Mouse (Mus musculus) forebrain, embryonic 13.5 days (tissue): Measurements from ENCODE around the gene Ranbp3l. TPM values are rescaled to one million over a fixed set of nuclear protein-coding genes. Genes with fewer than 3 reads are reported as not detected.
A peak's percentile ranks its signal among the peaks of the same experiment; 100 is the strongest.

Experiments
- ATAC-seq: fragments of 200-750 bp; cut with Nextera tagmentation; 2 replicates; pipeline ENCODE4 v1.8.0; 2017
- H3K27ac ChIP-seq: fragments of 300-500 bp; sonication (generic); 2 replicates; pipeline ENCODE4 v1.5.1; 2015; ENCODE audit warnings: inconsistent platforms, mild to moderate bottlenecking, moderate library complexity
- H3K27me3 ChIP-seq: fragments of 300-500 bp; sonication (generic); 2 replicates; pipeline ENCODE4 v1.6.1; 2015; ENCODE audit warnings: mild to moderate bottlenecking, inconsistent platforms
- H3K36me3 ChIP-seq: fragments of 300-500 bp; sonication (generic); 2 replicates; pipeline ENCODE4 v1.6.1; 2015; ENCODE audit warnings: mild to moderate bottlenecking, inconsistent platforms; ENCODE audit not compliant: poor library complexity, severe bottlenecking
- H3K4me1 ChIP-seq: fragments of 300-500 bp; sonication (generic); 2 replicates; pipeline ENCODE4 v1.6.1; 2015; ENCODE audit warnings: inconsistent platforms
- H3K4me2 ChIP-seq: fragments of 300-500 bp; sonication (generic); 2 replicates; pipeline ENCODE4 v1.6.1; 2015; ENCODE audit warnings: inconsistent platforms, mild to moderate bottlenecking, moderate library complexity
- H3K4me3 ChIP-seq: fragments of 300-500 bp; sonication (generic); 2 replicates; pipeline ENCODE4 v1.5.1; 2015; ENCODE audit warnings: mild to moderate bottlenecking, inconsistent platforms
- H3K9ac ChIP-seq: fragments of 300-500 bp; sonication (generic); 2 replicates; pipeline ENCODE4 v1.6.1; 2015; ENCODE audit warnings: mild to moderate bottlenecking, inconsistent platforms
- H3K9me3 ChIP-seq: fragments of 300-500 bp; sonication (generic); replicated peaks from 2 replicates; pipeline ENCODE4 v1.6.1; 2016; ENCODE audit warnings: inconsistent platforms
- WGBS: fragments of 180-500 bp; shearing (Covaris S2); methylation state at CpG from one replicate; pipeline ENCODE4 v1.1.7; 2015; 5-methylcytosine and 5-hydroxymethylcytosine counted together
- polyA plus RNA-seq: library from polyadenylated mRNA; unstranded; fragments of >200 nt; fragmentation: Nextera tagmentation; extraction: Ambion mirVana; gene quantifications from 2 replicates; pipeline ENCODE4 v1.2.1, GENCODE M21; 2015

Ranbp3l gene
- polyA plus RNA-seq, 1 experiment from 2014 or later: 4.5 TPM

DNA sequence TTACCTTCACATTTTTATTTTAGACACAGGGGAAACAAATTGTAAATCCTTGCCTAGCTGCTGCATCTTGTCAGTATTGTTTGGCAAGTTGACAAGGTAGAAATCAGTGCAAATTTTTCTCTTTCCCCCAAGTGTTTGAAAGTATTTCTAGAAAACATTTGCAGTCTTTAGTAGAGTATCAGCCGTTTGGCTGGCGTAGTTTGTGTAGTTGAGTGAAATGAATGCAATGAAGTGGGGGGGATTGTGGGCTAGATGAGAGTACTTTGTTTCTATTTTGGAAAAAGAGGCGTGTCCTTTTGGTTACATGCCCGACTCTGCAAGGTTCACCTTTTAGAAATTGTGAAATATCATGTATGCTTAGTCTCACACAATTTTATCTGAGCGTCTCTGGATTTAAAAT is 104.9 kb downstream of the Ranbp3l start:
- ATAC-seq: no peak
- WGBS: 41% methylated on average over 5 of the region's 5 CpGs
- H3K9me3 ChIP-seq: no peaks in the 10 kb centered on the region
- peak overlapping the region; percentile 88; the same call in 1 of the 2 replicates for H3K9ac ChIP-seq
- H3K4me3 ChIP-seq: peak overlapping the region; percentile 90
- peaks cover 44% of the 10 kb centered on the region for H3K4me1 ChIP-seq
- H3K27me3 ChIP-seq: no peaks in the 10 kb centered on the region
- peak overlapping the region; percentile 79 for H3K4me2 ChIP-seq
- H3K27ac ChIP-seq: no peak overlapping the region
- H3K36me3 ChIP-seq: no peaks in the 10 kb centered on the region

DNA sequence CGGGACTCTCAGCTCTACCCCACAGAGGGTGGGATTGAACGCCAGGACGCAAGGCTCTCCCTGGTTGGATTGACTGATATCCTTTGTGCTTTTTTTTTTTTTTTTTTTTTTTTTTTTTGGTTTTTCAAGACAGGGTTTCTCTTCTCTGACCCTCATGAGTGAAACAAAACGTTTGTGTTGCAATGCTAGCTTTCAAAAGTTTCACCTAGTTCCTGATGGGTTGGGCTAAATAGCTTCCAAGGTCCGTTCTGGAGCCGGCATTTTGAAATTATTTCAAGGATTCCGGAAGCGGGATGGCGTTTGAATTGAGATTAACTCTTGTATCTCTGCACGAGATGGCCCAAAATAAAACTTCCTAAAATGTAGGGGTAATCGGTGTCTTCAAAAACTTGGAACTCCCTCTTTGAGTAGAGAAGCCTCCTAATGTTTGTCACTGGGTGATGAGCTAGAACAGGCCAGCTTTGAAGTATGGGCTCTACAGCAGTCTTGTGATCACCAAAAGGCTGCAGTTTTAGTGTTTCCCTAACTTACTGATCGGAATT is 105.4 kb downstream of the Ranbp3l start:
- 62% methylated on average over 12 of the region's 12 CpGs for WGBS
- Histone ChIP-seq H3K27me3 (no peaks in the 10 kb centered on the region), H3K9ac (no peak overlapping the region), H3K4me3 (no peak overlapping the region), H3K27ac (no peak overlapping the region), H3K36me3 (no peaks in the 10 kb centered on the region), H3K9me3 (no peaks in the 10 kb centered on the region), H3K4me2 (peak overlapping the region; percentile 79), H3K4me1 (peaks cover 44% of the 10 kb centered on the region)
- ATAC-seq: no peak

DNA sequence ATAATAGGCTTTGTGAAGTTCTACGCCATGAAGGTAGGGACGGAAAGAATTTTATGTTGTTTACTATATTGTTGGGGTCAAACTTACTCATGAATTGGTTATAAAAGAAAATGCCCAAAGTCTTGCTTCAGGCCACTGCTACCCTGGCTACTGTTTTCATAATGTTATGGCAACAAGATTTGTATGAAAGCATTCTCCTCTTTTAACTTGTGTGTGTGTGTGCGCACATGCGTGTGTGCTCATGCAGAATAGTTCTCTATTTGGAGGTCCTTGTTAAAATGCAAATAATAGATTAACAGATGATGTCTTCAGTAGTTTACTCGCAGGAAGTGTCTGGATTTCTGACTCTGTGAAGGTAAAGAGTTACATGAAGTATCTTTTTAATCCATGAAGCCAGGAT is 105.9 kb downstream of the Ranbp3l start:
- ATAC-seq: no peak
- Histone ChIP-seq H3K4me2 (peak overlapping the region; percentile 79; the same call in 1 of the 2 replicates), H3K4me3 (no peak overlapping the region), H3K27ac (no peak overlapping the region), H3K9ac (no peak overlapping the region), H3K27me3 (no peaks in the 10 kb centered on the region), H3K36me3 (no peaks in the 10 kb centered on the region), H3K4me1 (peaks cover 44% of the 10 kb centered on the region), H3K9me3 (no peaks in the 10 kb centered on the region)
- 77% methylated on average over 5 of the region's 5 CpGs for WGBS

DNA sequence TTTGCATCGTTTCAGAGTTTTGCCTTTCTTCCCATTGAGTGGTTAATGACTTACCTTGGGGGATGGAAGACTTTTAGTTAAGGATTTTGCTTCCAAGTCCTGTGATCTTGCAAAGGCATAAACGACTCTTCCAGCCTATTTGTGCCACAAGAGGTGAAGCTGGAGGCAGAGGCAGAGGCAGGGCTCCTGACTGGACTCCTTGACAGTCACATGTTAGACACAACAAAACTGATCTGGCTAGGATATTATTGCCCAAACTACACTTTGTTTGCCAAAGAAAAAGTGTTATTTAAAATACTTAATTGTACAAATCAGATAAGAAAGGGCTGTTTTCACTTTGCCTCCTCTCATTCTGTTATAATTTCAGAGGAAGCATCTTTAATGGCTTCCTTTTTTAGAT is 106.4 kb downstream of the Ranbp3l start:
- H3K4me1 ChIP-seq: peaks cover 47% of the 10 kb centered on the region
- H3K4me2 ChIP-seq: no peak overlapping the region
- no peak for ATAC-seq
- H3K27me3 ChIP-seq: no peaks in the 10 kb centered on the region
- no peak overlapping the region for H3K9ac ChIP-seq
- H3K27ac ChIP-seq: no peak overlapping the region
- WGBS: 25% methylated on average over 2 of the region's 2 CpGs
- H3K4me3 ChIP-seq: no peak overlapping the region
- H3K36me3 ChIP-seq: no peaks in the 10 kb centered on the region
- H3K9me3 ChIP-seq: no peaks in the 10 kb centered on the region

DNA sequence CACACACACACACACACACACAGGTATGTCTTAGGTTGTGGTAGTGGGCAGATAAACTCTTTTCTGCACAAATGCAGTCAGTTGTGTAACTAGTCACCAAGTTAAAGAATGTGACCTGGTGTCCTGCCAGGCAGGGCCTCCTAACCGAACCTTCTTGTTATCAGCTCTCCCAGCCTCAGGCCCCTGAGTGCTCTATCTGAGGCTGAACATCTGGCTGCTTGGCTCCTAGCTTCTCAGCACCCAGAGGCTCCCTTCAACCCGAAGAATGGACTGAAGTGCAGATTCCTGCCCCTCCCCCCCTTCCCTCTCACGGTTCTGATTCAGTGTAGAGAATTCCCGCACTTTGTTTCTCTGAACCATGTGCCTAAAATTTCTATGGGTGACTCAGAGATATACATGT is 106.9 kb downstream of the Ranbp3l start:
- Histone ChIP-seq H3K4me1 (peaks cover 52% of the 10 kb centered on the region), H3K4me2 (no peak overlapping the region), H3K9me3 (no peaks in the 10 kb centered on the region), H3K4me3 (no peak overlapping the region), H3K27ac (no peak overlapping the region), H3K36me3 (no peaks in the 10 kb centered on the region), H3K9ac (no peak overlapping the region), H3K27me3 (no peaks in the 10 kb centered on the region)
- WGBS: 24% methylated on average over 4 of the region's 4 CpGs
- no peak for ATAC-seq

DNA sequence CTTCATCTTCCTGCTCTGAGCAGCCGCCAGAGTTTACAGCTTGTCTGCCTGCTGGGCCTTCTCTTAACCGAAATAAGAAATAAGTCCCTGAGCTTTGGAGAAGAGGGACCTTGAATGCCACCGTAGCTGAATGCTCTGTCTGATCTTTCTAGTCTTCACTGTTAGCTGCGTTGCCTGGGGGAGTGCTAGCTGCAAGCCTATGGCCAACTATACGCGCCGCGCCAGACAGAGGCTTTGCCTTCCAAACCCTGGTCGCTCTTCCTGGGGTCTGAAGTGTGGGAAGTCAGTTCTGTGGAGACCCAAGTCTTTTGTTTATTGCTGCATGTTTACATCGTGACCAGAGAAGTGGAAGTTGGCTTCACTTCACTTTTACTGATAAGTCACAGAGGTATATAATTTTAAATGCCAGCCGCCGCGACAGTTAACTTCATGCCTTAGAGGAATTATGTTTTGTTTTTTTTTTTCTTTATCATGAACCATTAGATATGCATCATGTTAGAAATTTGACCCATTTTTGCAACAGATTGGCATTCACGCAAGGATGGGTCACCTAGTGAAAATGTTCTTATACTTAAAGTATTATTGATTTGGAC is 108.0 kb downstream of the Ranbp3l start:
- peaks cover 46% of the 10 kb centered on the region for H3K4me1 ChIP-seq
- H3K9ac ChIP-seq: no peak overlapping the region
- 79% methylated on average over 14 of the region's 14 CpGs for WGBS
- no peaks in the 10 kb centered on the region for H3K27me3 ChIP-seq
- no peak overlapping the region for H3K27ac ChIP-seq
- no peaks in the 10 kb centered on the region for H3K9me3 ChIP-seq
- ATAC-seq: no peak
- H3K4me2 ChIP-seq: no peak overlapping the region
- no peak overlapping the region for H3K4me3 ChIP-seq
- H3K36me3 ChIP-seq: no peaks in the 10 kb centered on the region

DNA sequence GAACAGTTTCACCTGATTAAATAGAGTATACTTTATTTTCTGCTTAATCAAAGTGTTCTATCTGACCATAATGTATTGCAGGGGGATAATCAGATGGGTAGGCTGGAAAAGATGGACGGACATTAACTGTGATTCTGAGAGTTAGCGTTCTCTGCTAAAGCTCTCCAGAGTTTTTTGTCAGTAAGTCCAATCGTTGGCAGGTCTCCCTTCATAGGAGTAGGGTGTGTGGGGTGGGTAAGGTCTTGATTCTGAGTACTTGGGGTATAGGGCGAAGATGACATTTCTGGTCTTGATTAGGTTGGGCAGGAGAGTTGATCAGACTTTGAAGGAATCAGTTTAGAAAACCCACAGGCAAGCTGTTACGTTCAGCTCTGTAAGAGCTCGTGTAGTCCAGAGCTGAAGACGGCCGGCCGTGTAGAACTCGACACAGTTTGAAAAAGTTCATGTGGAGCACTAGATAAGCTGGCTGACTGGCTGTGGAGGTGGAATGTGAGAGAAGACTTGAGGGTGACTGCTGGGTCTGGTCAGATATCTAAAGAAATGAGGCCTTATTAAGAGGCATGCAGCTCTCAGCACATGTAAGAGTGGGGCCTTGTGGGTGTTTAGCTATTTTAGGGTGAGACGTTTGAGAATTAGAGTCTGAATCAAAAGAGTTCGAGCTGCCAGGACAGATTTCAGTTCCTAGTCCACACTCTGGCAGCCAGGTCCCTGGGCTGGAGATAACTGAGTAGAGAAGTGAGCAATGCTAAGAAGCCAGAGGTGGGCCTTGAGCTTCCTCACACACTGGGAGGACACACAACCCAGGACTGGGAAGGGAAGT is 110.9 kb downstream of the Ranbp3l start:
- ATAC-seq: no peak
- H3K4me2 ChIP-seq: no peak overlapping the region
- no peaks in the 10 kb centered on the region for H3K27me3 ChIP-seq
- 87% methylated on average over 12 of the region's 12 CpGs for WGBS
- H3K4me1 ChIP-seq: peaks cover 29% of the 10 kb centered on the region
- no peak overlapping the region for H3K9ac ChIP-seq
- no peak overlapping the region for H3K27ac ChIP-seq
- H3K36me3 ChIP-seq: no peaks in the 10 kb centered on the region
- no peaks in the 10 kb centered on the region for H3K9me3 ChIP-seq
- no peak overlapping the region for H3K4me3 ChIP-seq

DNA sequence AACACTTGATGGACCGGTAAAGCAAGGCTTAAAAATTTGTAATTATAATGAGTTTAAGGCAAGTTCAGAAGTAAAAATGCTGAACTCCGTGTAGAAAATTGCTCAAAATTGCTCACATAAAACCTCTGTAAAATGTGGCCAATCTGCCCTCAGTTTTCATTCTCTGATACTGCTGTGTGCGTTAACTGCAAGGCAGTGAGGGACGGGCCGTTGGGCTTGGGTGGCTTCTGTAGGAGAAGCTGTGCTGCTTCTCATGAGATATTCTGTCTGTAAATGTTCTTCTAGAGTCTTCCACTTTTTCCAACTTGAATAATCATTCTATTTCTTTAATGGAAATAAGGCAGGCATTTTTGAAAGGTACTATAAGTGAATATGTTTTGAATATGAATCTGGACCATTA is 111.9 kb downstream of the Ranbp3l start:
- Histone ChIP-seq H3K9ac (no peak overlapping the region), H3K36me3 (no peaks in the 10 kb centered on the region), H3K27me3 (no peaks in the 10 kb centered on the region), H3K4me3 (no peak overlapping the region), H3K4me2 (no peak overlapping the region), H3K27ac (no peak overlapping the region), H3K4me1 (peaks cover 22% of the 10 kb centered on the region), H3K9me3 (no peaks in the 10 kb centered on the region)
- ATAC-seq: no peak
- 55% methylated on average over 5 of the region's 5 CpGs for WGBS

DNA sequence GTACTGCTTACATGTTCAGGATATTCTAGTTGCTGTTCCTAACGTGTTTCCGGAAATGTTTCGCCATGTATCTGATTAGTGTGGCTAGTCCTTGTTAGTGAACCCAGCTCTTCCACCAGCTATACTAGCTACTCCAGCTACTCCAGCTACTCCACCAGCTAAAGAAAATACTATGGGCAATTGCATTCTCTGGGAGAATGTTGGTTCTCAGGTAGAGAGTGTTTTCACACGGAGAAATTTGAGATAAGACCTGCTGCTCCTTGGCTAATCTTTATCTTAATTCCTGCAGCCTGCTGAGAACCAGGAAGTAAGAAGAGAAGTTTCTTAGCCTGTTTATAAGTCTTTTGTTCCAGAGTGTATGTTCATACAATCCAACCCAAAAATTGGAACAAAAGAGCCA is 112.5 kb downstream of the Ranbp3l start:
- WGBS: 69% methylated on average over 4 of the region's 4 CpGs
- Histone ChIP-seq H3K4me1 (peaks cover 16% of the 10 kb centered on the region), H3K9me3 (no peaks in the 10 kb centered on the region), H3K27me3 (no peaks in the 10 kb centered on the region), H3K4me3 (no peak overlapping the region), H3K4me2 (no peak overlapping the region), H3K36me3 (no peaks in the 10 kb centered on the region), H3K27ac (no peak overlapping the region), H3K9ac (no peak overlapping the region)
- no peak for ATAC-seq

DNA sequence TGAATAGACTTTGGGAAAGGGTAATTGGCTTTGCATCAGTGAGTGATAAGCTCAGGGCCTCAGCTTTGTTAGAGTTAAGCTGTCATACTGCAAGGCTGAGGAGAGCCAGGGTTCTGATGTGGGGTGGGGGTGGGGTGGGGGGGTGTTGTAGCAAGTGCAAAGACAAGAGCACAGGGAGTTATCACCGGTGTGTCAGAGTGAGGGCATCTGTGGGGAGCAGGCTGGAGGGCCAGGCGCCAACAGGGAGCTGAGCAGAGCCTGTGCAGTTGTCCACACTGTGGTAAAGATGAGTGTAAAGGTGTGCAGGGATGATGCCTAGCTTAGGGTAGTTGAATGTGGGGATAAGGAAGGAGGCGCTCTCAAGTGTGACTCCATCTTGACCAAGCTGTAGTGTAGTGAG is 113.5 kb downstream of the Ranbp3l start:
- H3K4me1 ChIP-seq: peaks cover 9% of the 10 kb centered on the region
- H3K4me2 ChIP-seq: no peak overlapping the region
- no peaks in the 10 kb centered on the region for H3K36me3 ChIP-seq
- ATAC-seq: no peak; the same call in 1 of the 2 replicates
- no peaks in the 10 kb centered on the region for H3K27me3 ChIP-seq
- no peaks in the 10 kb centered on the region for H3K9me3 ChIP-seq
- H3K9ac ChIP-seq: no peak overlapping the region
- 80% methylated on average over 3 of the region's 3 CpGs for WGBS
- no peak overlapping the region for H3K4me3 ChIP-seq
- H3K27ac ChIP-seq: no peak overlapping the region

DNA sequence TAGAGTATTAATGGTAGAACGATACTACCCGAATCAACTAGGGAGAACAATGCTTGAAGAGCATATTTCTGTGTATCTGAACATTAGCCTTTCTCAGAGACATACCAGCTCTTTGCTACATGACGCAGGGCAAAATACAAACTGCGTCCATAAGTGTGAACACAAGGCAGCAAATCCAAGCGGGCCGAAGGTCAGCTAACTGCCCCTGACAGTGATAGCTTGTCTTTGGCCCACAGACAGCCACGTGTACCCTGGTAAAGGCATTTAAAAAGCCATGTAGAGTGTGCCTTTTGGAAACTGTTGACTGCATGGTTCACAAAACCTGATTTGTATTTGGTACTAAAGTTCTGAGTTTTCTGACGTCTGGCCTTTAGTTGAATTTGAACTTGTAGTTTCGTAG is 115.0 kb downstream of the Ranbp3l start:
- 92% methylated on average over 9 of the region's 9 CpGs for WGBS
- no peak overlapping the region for H3K4me3 ChIP-seq
- ATAC-seq: no peak
- H3K9ac ChIP-seq: no peak overlapping the region
- H3K36me3 ChIP-seq: no peaks in the 10 kb centered on the region
- H3K27me3 ChIP-seq: no peaks in the 10 kb centered on the region
- no peak overlapping the region for H3K4me2 ChIP-seq
- no peaks in the 10 kb centered on the region for H3K9me3 ChIP-seq
- H3K4me1 ChIP-seq: peaks cover 9% of the 10 kb centered on the region
- H3K27ac ChIP-seq: no peak overlapping the region

DNA sequence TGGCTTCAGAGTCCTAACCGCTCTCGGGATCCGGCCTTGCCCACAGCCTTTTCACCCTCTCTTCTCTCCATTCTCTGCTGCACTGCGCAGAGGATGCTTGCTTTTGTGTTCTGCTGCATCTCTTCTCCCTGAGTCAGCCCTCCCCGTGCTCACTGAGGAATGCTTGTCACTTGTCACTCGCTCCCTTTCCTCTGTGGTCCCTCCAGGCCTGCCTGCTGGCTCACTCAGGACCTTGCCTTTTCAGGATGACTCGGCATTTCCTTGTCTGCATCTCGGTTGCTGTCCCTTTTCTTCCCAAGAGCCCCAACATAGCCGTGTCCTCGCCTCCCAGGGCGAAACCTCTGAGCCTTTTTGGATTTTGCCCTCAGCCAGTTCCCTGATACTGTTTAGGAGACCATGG is 119.1 kb downstream of the Ranbp3l start:
- Histone ChIP-seq H3K9me3 (no peaks in the 10 kb centered on the region), H3K4me3 (no peak overlapping the region), H3K36me3 (0 out of 2 replicates have a peak, but pooled peaks cover 16% of the 10 kb centered on the region), H3K9ac (no peak overlapping the region), H3K27me3 (no peaks in the 10 kb centered on the region), H3K27ac (no peak overlapping the region), H3K4me1 (no peaks in the 10 kb centered on the region), H3K4me2 (no peak overlapping the region)
- 47% methylated on average over 11 of the region's 11 CpGs for WGBS
- ATAC-seq: no peak
